Mouse (Mus musculus) thymus, adult 2 months (tissue): ENCODE data around the gene Akap3. TPM values are rescaled to one million over a fixed set of nuclear protein-coding genes. Genes with fewer than 3 reads are reported as not detected.

Experiments
- DNase-seq: peaks from one replicate; pipeline ENCODE4 v3.0.0; 2021
- H3K27ac ChIP-seq: fragments of 200-500 bp; 2 replicates; pipeline ENCODE4 v1.5.1; 2012; ENCODE audit warnings: low read length, control low read depth; ENCODE audit not compliant: control insufficient read depth, insufficient read depth
- H3K27me3 ChIP-seq: fragments of 200-500 bp; 2 replicates; pipeline ENCODE4 v1.6.1; 2012; ENCODE audit warnings: mild to moderate bottlenecking, low read length, moderate library complexity, mixed read lengths; ENCODE audit not compliant: control insufficient read depth, insufficient read depth
- H3K36me3 ChIP-seq: fragments of 200-500 bp; 2 replicates; pipeline ENCODE4 v1.6.1; 2012; ENCODE audit warnings: mild to moderate bottlenecking, low read length, moderate library complexity; ENCODE audit not compliant: control insufficient read depth, insufficient read depth
- H3K4me1 ChIP-seq: fragments of 200-500 bp; replicated peaks from 2 replicates; pipeline ENCODE4 v1.6.1; 2012; ENCODE audit warnings: low read length; ENCODE audit not compliant: control insufficient read depth, insufficient read depth
- H3K4me3 ChIP-seq: fragments of 200-500 bp; 2 replicates; pipeline ENCODE4 v1.5.1; 2012; ENCODE audit warnings: mild to moderate bottlenecking, low read length, control low read depth, moderate library complexity; ENCODE audit not compliant: control insufficient read depth, insufficient read depth
- CTCF ChIP-seq: fragments of 200-500 bp; IDR thresholded peaks from 2 replicates; pipeline ENCODE4 v1.5.1; 2012; ENCODE audit warnings: mild to moderate bottlenecking, control low read depth, low read length, moderate library complexity, borderline replicate concordance; ENCODE audit not compliant: control insufficient read depth, poor library complexity, insufficient read depth; ENCODE audit errors: extremely low read depth
- POLR2A ChIP-seq: fragments of 200-500 bp; IDR thresholded peaks from 2 replicates; pipeline ENCODE4 v1.6.1; 2012; ENCODE audit warnings: mild to moderate bottlenecking, low read length, control low read depth, moderate library complexity; ENCODE audit not compliant: control insufficient read depth, poor library complexity, insufficient read depth; ENCODE audit errors: extremely low read depth
- WGBS: fragments of 180-500 bp; shearing (Covaris S2); methylation state at CpG from one replicate; pipeline ENCODE4 v1.1.7; 2018; 5-methylcytosine and 5-hydroxymethylcytosine counted together
- polyA plus RNA-seq: library from polyadenylated mRNA; depleted of rRNA; stranded (reverse); fragments of >200 nt; gene quantifications from 2 replicates; pipeline ENCODE4 v1.2.3, GENCODE M21; 2012

Gene Akap3
- polyA plus RNA-seq, 1 experiment = 0.04 TPM

GRCm38 (mm10) chr6:126823087-126823486 lies 29.8 kb upstream of the Akap3 start:
- WGBS = 96% methylated on average over 3 of the region's 3 CpGs
- no peak for TF ChIP-seq POLR2A
- no peak for TF ChIP-seq CTCF
- H3K4me1 ChIP-seq = no peaks in the 10 kb centered on the region
- H3K27ac ChIP-seq = no peak overlapping the region
- H3K27me3 ChIP-seq = no peaks in the 10 kb centered on the region
- no peak overlapping the region for H3K4me3 ChIP-seq
- H3K36me3 ChIP-seq = peaks cover 59% of the 10 kb centered on the region
- no peak for DNase-seq

GRCm38 (mm10) chr6:126836628-126837027 lies 16.3 kb upstream of the Akap3 start:
- Histone ChIP-seq H3K4me3 (no peak overlapping the region), H3K36me3 (peaks cover 71% of the 10 kb centered on the region), H3K27me3 (no peaks in the 10 kb centered on the region), H3K27ac (no peak overlapping the region), H3K4me1 (peaks cover 6% of the 10 kb centered on the region)
- no peak for DNase-seq
- 48% methylated on average over 8 of the region's 8 CpGs for WGBS
- no peak for TF ChIP-seq CTCF
- TF ChIP-seq POLR2A = no peak

- H3K27ac ChIP-seq = no peak within 1 kb of the TSS; the same call in 1 of the 2 replicates
- H3K4me1 ChIP-seq = peaks cover 12% of the 10 kb centered on the region
- WGBS = 9% methylated on average over 46 of the region's 46 CpGs
- H3K36me3 ChIP-seq = peaks cover 3% of the 10 kb centered on the region; the same call in 1 of the 2 replicates
- no peaks in the 10 kb centered on the region for H3K27me3 ChIP-seq
- peak within 1 kb of the TSS; percentile 95 for H3K4me3 ChIP-seq
- TF ChIP-seq CTCF (peak; percentile 36; the same call in 1 of the 2 replicates), POLR2A (peak; percentile 52; the same call in 1 of the 2 replicates)
- DNase-seq = peak; percentile 96
These were observed 3.9 kb upstream of the Akap3 start, which contains the start of gene Ndufa9 for GRCm38 (mm10) chr6:126848712-126849704. Ndufa9 (minus strand) TSS chr6:126849136.

- Histone ChIP-seq H3K27me3 (no peaks in the 10 kb centered on the region), H3K4me3 (no peak overlapping the region), H3K4me1 (no peaks in the 10 kb centered on the region), H3K27ac (no peak overlapping the region), H3K36me3 (no peaks in the 10 kb centered on the region)
- no peak for DNase-seq
- WGBS = 8% methylated on average over 8 of the region's 8 CpGs
- no peak for TF ChIP-seq POLR2A
- no peak for TF ChIP-seq CTCF
These were observed 24.2 kb downstream of the Akap3 start for GRCm38 (mm10) chr6:126877118-126877517.

- no peak for TF ChIP-seq CTCF
- no peak for TF ChIP-seq POLR2A
- Histone ChIP-seq H3K4me1 (no peaks in the 10 kb centered on the region), H3K4me3 (no peak overlapping the region), H3K27ac (no peak overlapping the region), H3K36me3 (no peaks in the 10 kb centered on the region), H3K27me3 (no peaks in the 10 kb centered on the region)
- 86% methylated on average over 4 of the region's 5 CpGs for WGBS
- no peak for DNase-seq
These were observed 54.5 kb downstream of the Akap3 start for GRCm38 (mm10) chr6:126907378-126907777.

GRCm38 (mm10) chr6:126907876-126908275 lies 55.0 kb downstream of the Akap3 start:
- Histone ChIP-seq H3K27ac (no peak overlapping the region), H3K4me1 (no peaks in the 10 kb centered on the region), H3K4me3 (no peak overlapping the region), H3K36me3 (no peaks in the 10 kb centered on the region), H3K27me3 (no peaks in the 10 kb centered on the region)
- WGBS = 67% methylated on average over 3 of the region's 3 CpGs
- TF ChIP-seq POLR2A = no peak
- no peak for TF ChIP-seq CTCF
- DNase-seq = no peak
